Mouse (Mus musculus): ENCODE results near the gene Lpar1. TPM values are rescaled to one million over a fixed set of nuclear protein-coding genes. Genes with fewer than 3 reads are reported as not detected.
A peak's percentile ranks its signal among the peaks of the same experiment; 100 is the strongest.

Lpar1 gene
- polyA plus RNA-seq, 1 experiment from 2014 or later = 5.2 TPM

DNA sequence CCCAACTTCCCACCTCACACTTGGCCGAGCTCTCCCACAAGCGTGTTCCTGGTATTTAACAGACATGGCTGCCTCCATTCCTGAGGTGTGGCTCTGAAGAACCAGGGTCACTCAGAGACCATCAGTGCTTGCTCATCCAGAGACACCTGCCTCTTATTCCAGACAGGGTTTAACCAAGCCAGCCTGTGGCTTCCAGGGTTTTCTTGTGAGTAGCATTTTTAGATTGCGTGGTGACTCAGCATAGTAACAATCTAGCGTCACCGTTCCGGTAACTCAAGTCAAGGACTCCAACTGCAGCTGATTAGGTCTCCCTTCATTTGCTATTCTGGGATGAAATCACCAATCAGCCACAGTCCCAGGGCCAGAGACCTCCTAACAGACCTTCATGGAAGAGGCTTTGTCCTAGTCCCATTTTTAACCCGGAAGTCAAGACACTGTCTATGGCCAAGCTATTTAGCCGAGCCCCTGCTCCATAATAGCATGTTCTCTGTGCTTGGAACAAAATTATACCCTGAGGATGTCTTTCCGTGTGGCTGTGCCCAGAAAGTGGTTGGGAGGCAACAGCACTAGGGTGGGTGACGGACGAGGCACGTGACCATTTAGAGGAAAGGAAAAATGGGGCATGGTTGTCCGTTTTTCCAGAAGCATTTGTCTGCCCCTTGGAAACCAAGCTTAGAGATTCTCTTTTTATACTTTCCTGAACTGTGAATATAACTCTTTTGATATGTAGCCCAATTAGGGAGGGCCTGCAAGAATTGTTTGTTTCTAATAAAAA is 89.1 kb downstream of the Lpar1 start:
- no peaks in the 10 kb centered on the region for H3K4me1 ChIP-seq (ENCODE audit: control insufficient read depth, insufficient read depth, low read length)
- no peak overlapping the region for H3K9ac ChIP-seq (replicated peaks; ENCODE audit: low read depth, low read length)
- H3K27ac ChIP-seq (ENCODE audit: low read depth, low read length) = no peak overlapping the region
- 87% methylated on average over 13 of the region's 13 CpGs for WGBS
- no peak overlapping the region for H3K4me2 ChIP-seq (ENCODE audit: low read depth, low read length)
- no peaks in the 10 kb centered on the region for H3K27me3 ChIP-seq (ENCODE audit: control insufficient read depth, insufficient read depth, low read length)
- no peak overlapping the region for H3K4me3 ChIP-seq (ENCODE audit: low read depth, low read length)
- ATAC-seq (ENCODE audit: low read depth) = no peak
- no peaks in the 10 kb centered on the region for H3K36me3 ChIP-seq (ENCODE audit: control insufficient read depth, insufficient read depth, low read length)
- no peaks in the 10 kb centered on the region for H3K9me3 ChIP-seq (ENCODE audit: control insufficient read depth, low read length)

DNA sequence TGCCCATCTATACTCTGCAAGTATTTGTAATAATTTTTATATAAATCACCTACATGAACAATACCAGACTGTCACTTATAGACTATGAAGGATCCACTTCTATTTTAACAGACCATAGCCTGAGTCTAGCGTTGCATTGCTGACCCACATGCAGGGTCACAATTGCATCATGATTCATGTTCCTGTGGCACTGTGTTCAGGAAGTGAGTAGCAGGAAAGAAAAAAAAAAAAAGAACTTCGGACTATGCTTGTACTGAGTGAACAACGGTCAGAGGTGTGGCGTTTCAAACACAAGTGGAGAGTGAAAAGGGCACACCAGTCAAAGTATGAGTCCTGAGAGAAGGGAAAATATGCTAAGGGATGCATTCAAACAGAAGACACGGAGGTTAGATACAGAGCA is 90.7 kb downstream of the Lpar1 start:
- H3K4me1 ChIP-seq (ENCODE audit: control insufficient read depth, insufficient read depth, low read length) = no peaks in the 10 kb centered on the region
- no peaks in the 10 kb centered on the region for H3K27me3 ChIP-seq (ENCODE audit: control insufficient read depth, insufficient read depth, low read length)
- no peak overlapping the region for H3K4me3 ChIP-seq (ENCODE audit: low read depth, low read length)
- H3K9me3 ChIP-seq (ENCODE audit: control insufficient read depth, low read length) = no peaks in the 10 kb centered on the region
- no peak overlapping the region for H3K27ac ChIP-seq (ENCODE audit: low read depth, low read length)
- no peak overlapping the region for H3K9ac ChIP-seq (replicated peaks; ENCODE audit: low read depth, low read length)
- H3K36me3 ChIP-seq (ENCODE audit: control insufficient read depth, insufficient read depth, low read length) = no peaks in the 10 kb centered on the region
- 89% methylated on average over 5 of the region's 5 CpGs for WGBS
- no peak for ATAC-seq (ENCODE audit: low read depth)
- H3K4me2 ChIP-seq (ENCODE audit: low read depth, low read length) = no peak overlapping the region

DNA sequence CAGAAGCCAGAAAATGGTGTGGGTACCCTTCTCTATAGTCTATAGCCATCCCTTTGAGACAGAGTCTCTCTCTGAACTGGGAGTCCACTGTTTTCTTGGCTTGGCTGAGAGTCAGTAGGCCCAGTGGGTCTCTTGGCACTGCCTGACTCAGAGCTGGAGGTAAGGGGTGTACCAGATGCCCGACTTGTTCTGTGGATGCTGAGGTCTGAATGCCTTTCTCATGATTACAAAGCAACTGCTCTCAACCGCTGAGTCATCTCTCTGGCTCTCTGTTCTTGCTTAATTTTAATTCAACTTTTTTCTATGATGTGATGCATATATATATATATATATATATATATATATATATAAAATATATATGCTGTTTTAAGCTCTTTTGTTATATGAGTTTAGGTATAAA is 91.1 kb downstream of the Lpar1 start:
- no peak for ATAC-seq (ENCODE audit: low read depth)
- H3K4me3 ChIP-seq (ENCODE audit: low read depth, low read length) = no peak overlapping the region

DNA sequence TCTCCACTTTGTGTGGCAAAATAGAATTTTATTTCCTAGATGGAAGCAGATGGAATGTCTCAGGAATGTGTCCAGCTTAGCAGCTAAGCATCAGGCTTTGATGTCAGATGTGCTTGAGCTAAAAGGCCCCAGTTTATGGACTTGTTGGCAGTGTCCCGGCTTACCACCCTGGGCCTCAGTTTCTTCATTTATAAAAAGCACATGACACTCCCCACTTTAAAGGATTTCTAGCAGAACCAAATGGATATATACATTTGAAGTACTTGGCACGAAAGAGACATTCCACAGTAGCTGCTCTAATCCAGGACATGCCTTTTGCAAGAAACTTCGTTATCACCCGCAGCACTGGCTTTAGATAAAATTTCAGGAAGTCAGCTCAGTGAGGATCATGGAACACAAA is 100.4 kb downstream of the Lpar1 start:
- no peak overlapping the region for H3K27ac ChIP-seq (ENCODE audit: low read depth, low read length)
- H3K4me3 ChIP-seq (ENCODE audit: low read depth, low read length) = no peak overlapping the region
- no peaks in the 10 kb centered on the region for H3K9me3 ChIP-seq (ENCODE audit: control insufficient read depth, low read length)
- no peak for ATAC-seq (ENCODE audit: low read depth)
- no peaks in the 10 kb centered on the region for H3K36me3 ChIP-seq (ENCODE audit: control insufficient read depth, insufficient read depth, low read length)
- WGBS = 85% methylated on average over 4 of the region's 4 CpGs
- no peaks in the 10 kb centered on the region for H3K4me1 ChIP-seq (ENCODE audit: control insufficient read depth, insufficient read depth, low read length)
- H3K27me3 ChIP-seq (ENCODE audit: control insufficient read depth, insufficient read depth, low read length) = no peaks in the 10 kb centered on the region
- H3K4me2 ChIP-seq (ENCODE audit: low read depth, low read length) = no peak overlapping the region
- no peak overlapping the region for H3K9ac ChIP-seq (replicated peaks; ENCODE audit: low read depth, low read length)

More for the DNA sequence above, 91.1 kb downstream of the Lpar1 start:
- WGBS = 94% methylated on average over 2 of the region's 2 CpGs
- Histone ChIP-seq H3K36me3 (ENCODE audit: control insufficient read depth, insufficient read depth, low read length) (no peaks in the 10 kb centered on the region), H3K9me3 (ENCODE audit: control insufficient read depth, low read length) (no peaks in the 10 kb centered on the region), H3K9ac (replicated peaks; ENCODE audit: low read depth, low read length) (no peak overlapping the region), H3K27me3 (ENCODE audit: control insufficient read depth, insufficient read depth, low read length) (no peaks in the 10 kb centered on the region), H3K4me1 (ENCODE audit: control insufficient read depth, insufficient read depth, low read length) (no peaks in the 10 kb centered on the region), H3K27ac (ENCODE audit: low read depth, low read length) (no peak overlapping the region), H3K4me2 (ENCODE audit: low read depth, low read length) (no peak overlapping the region)

DNA sequence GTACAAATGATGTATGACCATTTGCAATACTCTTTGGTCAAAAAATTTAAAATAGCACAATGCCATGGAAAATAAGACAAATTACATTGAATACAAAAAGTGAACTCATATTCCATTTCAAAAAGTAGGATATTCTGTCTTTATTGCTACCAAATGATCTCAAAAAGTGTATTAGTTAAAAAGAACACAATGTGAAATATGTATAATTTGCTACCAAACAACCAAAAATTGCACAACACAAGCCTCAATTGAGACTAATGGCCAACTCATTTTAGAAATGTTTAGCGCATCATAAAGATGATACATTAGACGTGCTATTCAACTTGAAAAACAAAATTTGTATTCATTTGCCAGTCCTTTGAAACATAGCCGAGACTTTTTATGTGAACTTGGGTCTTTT is 104.9 kb downstream of the Lpar1 start:
- Histone ChIP-seq H3K4me2 (ENCODE audit: low read depth, low read length) (no peak overlapping the region), H3K9ac (replicated peaks; ENCODE audit: low read depth, low read length) (no peak overlapping the region), H3K36me3 (ENCODE audit: control insufficient read depth, insufficient read depth, low read length) (no peaks in the 10 kb centered on the region), H3K9me3 (ENCODE audit: control insufficient read depth, low read length) (no peaks in the 10 kb centered on the region), H3K4me3 (ENCODE audit: low read depth, low read length) (no peak overlapping the region), H3K27me3 (ENCODE audit: control insufficient read depth, insufficient read depth, low read length) (no peaks in the 10 kb centered on the region), H3K4me1 (ENCODE audit: control insufficient read depth, insufficient read depth, low read length) (no peaks in the 10 kb centered on the region), H3K27ac (ENCODE audit: low read depth, low read length) (no peak overlapping the region)
- WGBS = 90% methylated on average over 3 of the region's 3 CpGs
- no peak for ATAC-seq (ENCODE audit: low read depth)

DNA sequence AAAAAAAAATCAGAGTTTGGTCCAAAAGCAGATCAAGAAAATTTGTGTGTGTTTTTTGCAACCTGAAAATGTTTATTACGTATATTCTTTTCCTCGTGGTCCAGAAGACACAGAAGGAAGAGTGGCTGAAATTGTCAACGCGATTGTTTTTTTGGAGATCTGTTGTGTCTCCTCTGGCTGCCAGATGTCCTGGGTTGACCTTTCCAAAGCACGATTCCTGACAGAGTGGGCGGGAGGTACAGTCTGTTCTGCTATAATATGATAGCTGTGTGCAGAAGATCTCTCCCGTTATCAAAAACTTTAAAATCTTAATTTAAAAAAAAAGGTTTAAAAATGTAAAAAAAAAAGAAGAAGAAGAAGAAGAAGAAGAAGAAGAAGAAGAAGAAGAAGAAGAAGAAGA is 105.9 kb downstream of the Lpar1 start:
- H3K4me3 ChIP-seq (ENCODE audit: low read depth, low read length) = no peak overlapping the region
- H3K27ac ChIP-seq (ENCODE audit: low read depth, low read length) = no peak overlapping the region
- H3K4me1 ChIP-seq (ENCODE audit: control insufficient read depth, insufficient read depth, low read length) = no peaks in the 10 kb centered on the region
- H3K4me2 ChIP-seq (ENCODE audit: low read depth, low read length) = no peak overlapping the region
- H3K9ac ChIP-seq (replicated peaks; ENCODE audit: low read depth, low read length) = no peak overlapping the region
- ATAC-seq (ENCODE audit: low read depth) = no peak
- 83% methylated on average over 7 of the region's 7 CpGs for WGBS
- H3K9me3 ChIP-seq (ENCODE audit: control insufficient read depth, low read length) = no peaks in the 10 kb centered on the region
- no peaks in the 10 kb centered on the region for H3K36me3 ChIP-seq (ENCODE audit: control insufficient read depth, insufficient read depth, low read length)
- H3K27me3 ChIP-seq (ENCODE audit: control insufficient read depth, insufficient read depth, low read length) = no peaks in the 10 kb centered on the region

DNA sequence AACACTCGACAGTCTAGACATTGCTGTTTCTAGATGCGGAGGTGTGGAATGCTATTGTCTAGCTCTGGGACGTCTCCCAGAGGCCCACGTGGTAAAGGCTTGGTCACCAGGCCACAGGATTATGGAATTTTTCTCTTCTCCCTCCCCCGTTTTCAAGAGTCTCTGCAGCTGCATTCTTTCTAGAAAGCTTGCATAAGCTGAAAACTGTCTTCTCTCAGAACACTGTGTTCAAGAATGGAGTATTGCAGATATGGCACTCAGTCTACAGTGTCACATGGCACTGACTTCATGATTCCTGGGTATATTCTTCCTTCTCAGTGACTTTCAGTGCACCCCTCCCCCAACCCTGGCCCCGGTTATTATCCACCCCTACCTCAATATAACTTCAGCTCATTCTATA is 107.9 kb downstream of the Lpar1 start:
- Histone ChIP-seq H3K4me2 (ENCODE audit: low read depth, low read length) (no peak overlapping the region), H3K9ac (replicated peaks; ENCODE audit: low read depth, low read length) (no peak overlapping the region), H3K9me3 (ENCODE audit: control insufficient read depth, low read length) (no peaks in the 10 kb centered on the region), H3K4me3 (ENCODE audit: low read depth, low read length) (no peak overlapping the region), H3K4me1 (ENCODE audit: control insufficient read depth, insufficient read depth, low read length) (no peaks in the 10 kb centered on the region), H3K36me3 (ENCODE audit: control insufficient read depth, insufficient read depth, low read length) (no peaks in the 10 kb centered on the region), H3K27ac (ENCODE audit: low read depth, low read length) (no peak overlapping the region), H3K27me3 (ENCODE audit: control insufficient read depth, insufficient read depth, low read length) (no peaks in the 10 kb centered on the region)
- ATAC-seq (ENCODE audit: low read depth) = no peak
- WGBS = 86% methylated on average over 6 of the region's 6 CpGs

DNA sequence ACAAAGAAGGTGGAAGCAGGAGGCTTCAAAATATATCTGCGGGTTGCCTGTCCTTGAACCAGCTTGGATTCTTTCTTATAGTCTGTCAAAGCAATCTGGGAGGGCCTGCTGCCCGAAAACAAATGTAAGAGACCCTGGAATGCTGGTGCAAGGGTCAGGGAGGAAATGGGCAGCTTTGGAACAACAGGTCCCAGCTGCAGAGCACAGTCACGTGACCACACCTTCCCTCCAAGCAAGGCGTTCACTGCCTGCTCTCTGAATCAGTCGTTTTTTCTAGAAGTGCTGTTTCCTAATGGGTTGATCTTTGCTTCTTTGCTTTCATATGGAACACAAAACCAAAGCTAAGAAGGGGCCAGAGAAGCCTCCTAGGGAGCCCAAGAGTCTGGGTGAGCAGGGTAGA is 111.4 kb downstream of the Lpar1 start:
- no peak overlapping the region for H3K27ac ChIP-seq (ENCODE audit: low read depth, low read length)
- no peak overlapping the region for H3K4me2 ChIP-seq (ENCODE audit: low read depth, low read length)
- no peak for ATAC-seq (ENCODE audit: low read depth)
- H3K4me1 ChIP-seq (ENCODE audit: control insufficient read depth, insufficient read depth, low read length) = no peaks in the 10 kb centered on the region
- WGBS = 56% methylated on average over 5 of the region's 5 CpGs
- no peaks in the 10 kb centered on the region for H3K36me3 ChIP-seq (ENCODE audit: control insufficient read depth, insufficient read depth, low read length)
- no peaks in the 10 kb centered on the region for H3K9me3 ChIP-seq (ENCODE audit: control insufficient read depth, low read length)
- H3K27me3 ChIP-seq (ENCODE audit: control insufficient read depth, insufficient read depth, low read length) = no peaks in the 10 kb centered on the region
- H3K4me3 ChIP-seq (ENCODE audit: low read depth, low read length) = no peak overlapping the region
- H3K9ac ChIP-seq (replicated peaks; ENCODE audit: low read depth, low read length) = no peak overlapping the region

DNA sequence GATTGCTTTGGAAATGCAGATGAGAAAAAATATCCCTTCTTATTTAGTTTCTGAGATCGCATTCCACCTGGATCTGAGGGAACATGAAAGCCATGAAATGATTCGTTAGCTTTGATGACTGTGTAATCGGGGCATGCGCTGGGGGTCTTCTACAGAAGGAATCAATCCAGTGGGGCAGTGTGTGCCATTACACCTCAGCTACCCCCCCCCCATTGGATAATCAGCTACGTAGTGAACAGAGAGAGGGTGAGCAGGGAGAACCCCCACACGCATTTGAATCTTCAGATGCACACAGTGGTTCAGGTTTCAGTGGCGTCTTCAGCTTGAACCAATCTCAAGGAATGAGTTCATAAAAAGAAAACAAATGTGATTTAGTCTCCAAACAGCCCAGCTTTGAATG is 115.0 kb downstream of the Lpar1 start:
- ATAC-seq (ENCODE audit: low read depth) = peak; percentile 56; the same call in 1 of the 2 replicates

More for the DNA sequence above, 115.0 kb downstream of the Lpar1 start:
- no peak overlapping the region for H3K4me2 ChIP-seq (ENCODE audit: low read depth, low read length)
- no peaks in the 10 kb centered on the region for H3K9me3 ChIP-seq (ENCODE audit: control insufficient read depth, low read length)
- no peaks in the 10 kb centered on the region for H3K36me3 ChIP-seq (ENCODE audit: control insufficient read depth, insufficient read depth, low read length)
- no peaks in the 10 kb centered on the region for H3K4me1 ChIP-seq (ENCODE audit: control insufficient read depth, insufficient read depth, low read length)
- 65% methylated on average over 7 of the region's 7 CpGs for WGBS
- no peaks in the 10 kb centered on the region for H3K27me3 ChIP-seq (ENCODE audit: control insufficient read depth, insufficient read depth, low read length)
- no peak overlapping the region for H3K27ac ChIP-seq (ENCODE audit: low read depth, low read length)
- H3K4me3 ChIP-seq (ENCODE audit: low read depth, low read length) = no peak overlapping the region
- H3K9ac ChIP-seq (replicated peaks; ENCODE audit: low read depth, low read length) = no peak overlapping the region

Measured in neural tube, embryonic 14.5 days (tissue).